Mouse (Mus musculus): Measurements from ENCODE around the gene Capn11.

The Capn11 gene

GRCm38 (mm10) chr17:45659225-45659624 is at the start of gene Capn11:
Gene Capn11, minus strand, starts transcription at chr17:45659325.
- no peak for DNase-seq (ENCODE audit: low spot score)

- no peak for DNase-seq (ENCODE audit: low spot score)
These were observed 49.1 kb upstream of the Capn11 start for GRCm38 (mm10) chr17:45708179-45708578.

- DNase-seq (ENCODE audit: low spot score), result no peak
These were observed 48.3 kb upstream of the Capn11 start for GRCm38 (mm10) chr17:45707376-45707775.

GRCm38 (mm10) chr17:45706796-45707195 is 47.7 kb upstream of the Capn11 start:
- no peak for DNase-seq (ENCODE audit: low spot score)

- DNase-seq (ENCODE audit: low spot score), result no peak
These were observed 44.1 kb upstream of the Capn11 start for GRCm38 (mm10) chr17:45703187-45703586.

- no peak for DNase-seq (ENCODE audit: low spot score)
These were observed 43.1 kb upstream of the Capn11 start for GRCm38 (mm10) chr17:45702254-45702653.

- DNase-seq (ENCODE audit: low spot score), result no peak
These were observed 42.1 kb upstream of the Capn11 start for GRCm38 (mm10) chr17:45701236-45701591.

- DNase-seq (ENCODE audit: low spot score), result no peak
These were observed 41.5 kb upstream of the Capn11 start for GRCm38 (mm10) chr17:45700496-45701235.

- no peak for DNase-seq (ENCODE audit: low spot score)
These were observed 40.1 kb upstream of the Capn11 start for GRCm38 (mm10) chr17:45699039-45699740.

GRCm38 (mm10) chr17:45698368-45698767 is 39.2 kb upstream of the Capn11 start:
- DNase-seq (ENCODE audit: low spot score), result no peak

GRCm38 (mm10) chr17:45696981-45697380 is 37.9 kb upstream of the Capn11 start:
- DNase-seq (ENCODE audit: low spot score), result no peak

- no peak for DNase-seq (ENCODE audit: low spot score)
These were observed 36.3 kb upstream of the Capn11 start for GRCm38 (mm10) chr17:45695227-45696120.

- DNase-seq (ENCODE audit: low spot score), result no peak
These were observed 34.9 kb upstream of the Capn11 start for GRCm38 (mm10) chr17:45693812-45694565.

GRCm38 (mm10) chr17:45692159-45692558 is 33.0 kb upstream of the Capn11 start:
- no peak for DNase-seq (ENCODE audit: low spot score)

GRCm38 (mm10) chr17:45690044-45690443 is 30.9 kb upstream of the Capn11 start:
- no peak for DNase-seq (ENCODE audit: low spot score)

GRCm38 (mm10) chr17:45689120-45689519 is 30.0 kb upstream of the Capn11 start:
- no peak for DNase-seq (ENCODE audit: low spot score)

GRCm38 (mm10) chr17:45686716-45687115 is 27.6 kb upstream of the Capn11 start, which contains the start of gene Tmem63b:
Gene Tmem63b, minus strand, starts transcription at chr17:45686905.
- DNase-seq (ENCODE audit: low spot score), result no peak

GRCm38 (mm10) chr17:45686093-45686619 is 27.0 kb upstream of the Capn11 start, which contains the start of gene Mrpl14:
Gene Mrpl14, plus strand, starts transcription at chr17:45686322.
- peak; percentile 82 for DNase-seq (ENCODE audit: low spot score)

GRCm38 (mm10) chr17:45685171-45686092 is 26.3 kb upstream of the Capn11 start:
- peak; percentile 21 for DNase-seq (ENCODE audit: low spot score)

- no peak for DNase-seq (ENCODE audit: low spot score)
These were observed 25.6 kb upstream of the Capn11 start for GRCm38 (mm10) chr17:45684667-45685131.
